Mouse (Mus musculus) kidney, embryonic 14.5 days (tissue): Measurements from ENCODE around the gene Rasa4. TPM values are rescaled to one million over a fixed set of nuclear protein-coding genes. Genes with fewer than 3 reads are reported as not detected.
"Not testable (repeated sequence)": the region's sequence is repeated elsewhere in the genome, so short reads cannot be mapped to it uniquely, and the experiment has no call there.

ENCODE experiments used
- ATAC-seq: fragments of 200-750 bp; cut with Nextera tagmentation; 2 replicates; pipeline ENCODE4 v1.8.0; 2017; ENCODE audit warnings: moderate number of reproducible peaks, mild to moderate bottlenecking, moderate TSS enrichment, moderate library complexity; ENCODE audit not compliant: low FRiP score, low TSS enrichment
- H3K27ac ChIP-seq: fragments of 300-500 bp; sonication (generic); 2 replicates; pipeline ENCODE4 v1.5.1; 2014; ENCODE audit warnings: low read depth, mild to moderate bottlenecking, low read length, moderate library complexity, mixed read lengths
- H3K27me3 ChIP-seq: fragments of 300-500 bp; sonication (generic); 2 replicates; pipeline ENCODE4 v1.6.1; 2014; ENCODE audit warnings: mild to moderate bottlenecking, low read length; ENCODE audit not compliant: control insufficient read depth, insufficient read depth
- H3K36me3 ChIP-seq: fragments of 300-500 bp; sonication (generic); 2 replicates; pipeline ENCODE4 v1.6.1; 2014; ENCODE audit warnings: low read length, mixed read lengths; ENCODE audit not compliant: control insufficient read depth, insufficient read depth
- H3K4me1 ChIP-seq: fragments of 300-500 bp; sonication (generic); 2 replicates; pipeline ENCODE4 v1.6.1; 2014; ENCODE audit warnings: low read length, mixed read lengths; ENCODE audit not compliant: control insufficient read depth, insufficient read depth
- H3K4me2 ChIP-seq: fragments of 300-500 bp; sonication (generic); replicated peaks from 2 replicates; pipeline ENCODE4 v1.6.1; 2014; ENCODE audit warnings: low read depth, mild to moderate bottlenecking, low read length
- H3K4me3 ChIP-seq: fragments of 300-500 bp; sonication (generic); 2 replicates; pipeline ENCODE4 v1.5.1; 2014; ENCODE audit warnings: mild to moderate bottlenecking, low read length
- H3K9ac ChIP-seq: fragments of 300-500 bp; sonication (generic); 2 replicates; pipeline ENCODE4 v1.6.1; 2014; ENCODE audit warnings: low read depth, mild to moderate bottlenecking, low read length, moderate library complexity
- H3K9me3 ChIP-seq: fragments of 300-500 bp; sonication (generic); 2 replicates; pipeline ENCODE4 v1.6.1; 2016; ENCODE audit warnings: low read length; ENCODE audit not compliant: control insufficient read depth
- WGBS: fragments of 180-500 bp; shearing (Covaris S2); extraction: QIAGEN DNeasy Blood & Tissue Kit; methylation state at CpG from one replicate; pipeline ENCODE4 v1.1.7; 2014; 5-methylcytosine and 5-hydroxymethylcytosine counted together
- polyA plus RNA-seq: library from polyadenylated mRNA; unstranded; fragments of >200 nt; fragmentation: Nextera tagmentation; extraction: Ambion mirVana; gene quantifications from 2 replicates; pipeline ENCODE4 v1.2.1, GENCODE M21; 2014

The Rasa4 gene
- polyA plus RNA-seq, 1 experiment from 2014 or later = 17.5 TPM

GRCm38 (mm10) chr5:136142746-136143145, 59.0 kb downstream of the Rasa4 start:
- 90% methylated on average over 5 of the region's 5 CpGs for WGBS
- no peak for ATAC-seq
- Histone ChIP-seq H3K4me3 (no peak overlapping the region), H3K4me1 (no peaks in the 10 kb centered on the region), H3K4me2 (no peak overlapping the region), H3K9me3 (0 out of 2 replicates have a peak, but pooled peaks cover 4% of the 10 kb centered on the region), H3K36me3 (peaks cover 36% of the 10 kb centered on the region), H3K27ac (no peak overlapping the region), H3K27me3 (no peaks in the 10 kb centered on the region), H3K9ac (no peak overlapping the region)

- no peaks in the 10 kb centered on the region for H3K27me3 ChIP-seq
- no peaks in the 10 kb centered on the region for H3K4me1 ChIP-seq
- no peak overlapping the region for H3K9ac ChIP-seq
- ATAC-seq = no peak
- H3K36me3 ChIP-seq = peaks cover 34% of the 10 kb centered on the region
- WGBS = 89% methylated on average over 6 of the region's 6 CpGs
- H3K4me2 ChIP-seq = no peak overlapping the region
- no peak overlapping the region for H3K4me3 ChIP-seq
- H3K9me3 ChIP-seq = 0 out of 2 replicates have a peak, but pooled peaks cover 4% of the 10 kb centered on the region
- no peak overlapping the region for H3K27ac ChIP-seq
These were observed 59.5 kb downstream of the Rasa4 start for GRCm38 (mm10) chr5:136143161-136143755.

GRCm38 (mm10) chr5:136144606-136145430, 61.1 kb downstream of the Rasa4 start:
- Histone ChIP-seq H3K4me3 (no peak overlapping the region), H3K9me3 (0 out of 2 replicates have a peak, but pooled peaks cover 4% of the 10 kb centered on the region), H3K36me3 (peaks cover 22% of the 10 kb centered on the region), H3K9ac (no peak overlapping the region), H3K27ac (no peak overlapping the region), H3K4me2 (no peak overlapping the region), H3K27me3 (no peaks in the 10 kb centered on the region), H3K4me1 (no peaks in the 10 kb centered on the region)
- ATAC-seq = no peak
- 39% methylated on average over 12 of the region's 12 CpGs for WGBS

GRCm38 (mm10) chr5:136146936-136147335, 63.2 kb downstream of the Rasa4 start:
- Histone ChIP-seq H3K9me3 (0 out of 2 replicates have a peak, but pooled peaks cover 4% of the 10 kb centered on the region), H3K9ac (no peak overlapping the region), H3K27ac (no peak overlapping the region), H3K27me3 (no peaks in the 10 kb centered on the region), H3K4me2 (no peak overlapping the region), H3K4me3 (no peak overlapping the region), H3K4me1 (no peaks in the 10 kb centered on the region), H3K36me3 (peaks cover 1% of the 10 kb centered on the region; the same call in 1 of the 2 replicates)
- 100% methylated on average over 1 of the region's 1 CpGs for WGBS
- ATAC-seq = no peak

- H3K4me2 ChIP-seq = no peak overlapping the region
- 0 out of 2 replicates have a peak, but pooled peaks cover 4% of the 10 kb centered on the region for H3K9me3 ChIP-seq
- H3K36me3 ChIP-seq = no peaks in the 10 kb centered on the region
- 77% methylated on average over 8 of the region's 8 CpGs for WGBS
- no peaks in the 10 kb centered on the region for H3K4me1 ChIP-seq
- no peaks in the 10 kb centered on the region for H3K27me3 ChIP-seq
- no peak overlapping the region for H3K4me3 ChIP-seq
- H3K27ac ChIP-seq = no peak overlapping the region
- no peak overlapping the region for H3K9ac ChIP-seq
- no peak for ATAC-seq
These were observed 64.0 kb downstream of the Rasa4 start for GRCm38 (mm10) chr5:136147704-136148103.

- H3K9ac ChIP-seq, ATAC-seq, H3K4me2 ChIP-seq, H3K27ac ChIP-seq, H3K9me3 ChIP-seq, H3K4me3 ChIP-seq, H3K4me1 ChIP-seq, H3K36me3 ChIP-seq, H3K27me3 ChIP-seq: not testable (repeated sequence)
- 66% methylated on average over 5 of the region's 5 CpGs for WGBS
These were observed 65.4 kb downstream of the Rasa4 start for GRCm38 (mm10) chr5:136149134-136149576.

- WGBS = 63% methylated on average over 8 of the region's 8 CpGs
- Histone ChIP-seq H3K9me3 (no peaks in the 10 kb centered on the region), H3K4me2 (no peak overlapping the region), H3K4me3 (no peak overlapping the region), H3K27me3 (no peaks in the 10 kb centered on the region), H3K36me3 (no peaks in the 10 kb centered on the region), H3K9ac (no peak overlapping the region), H3K27ac (no peak overlapping the region), H3K4me1 (no peaks in the 10 kb centered on the region)
- no peak for ATAC-seq
These were observed 68.6 kb downstream of the Rasa4 start for GRCm38 (mm10) chr5:136152365-136152764.

GRCm38 (mm10) chr5:136155399-136155798, 71.7 kb downstream of the Rasa4 start:
- H3K27me3 ChIP-seq = no peaks in the 10 kb centered on the region
- H3K4me1 ChIP-seq = no peaks in the 10 kb centered on the region
- no peak overlapping the region for H3K4me2 ChIP-seq
- no peaks in the 10 kb centered on the region for H3K36me3 ChIP-seq
- no peak for ATAC-seq
- H3K27ac ChIP-seq = no peak overlapping the region
- no peaks in the 10 kb centered on the region for H3K9me3 ChIP-seq
- 79% methylated on average over 5 of the region's 5 CpGs for WGBS
- no peak overlapping the region for H3K4me3 ChIP-seq
- no peak overlapping the region for H3K9ac ChIP-seq

- H3K4me2 ChIP-seq, H3K9me3 ChIP-seq, H3K4me1 ChIP-seq, ATAC-seq, H3K4me3 ChIP-seq, H3K27me3 ChIP-seq, H3K36me3 ChIP-seq, H3K9ac ChIP-seq, H3K27ac ChIP-seq: not testable (repeated sequence)
- WGBS = 88% methylated on average over 10 of the region's 12 CpGs
These were observed 76.4 kb downstream of the Rasa4 start for GRCm38 (mm10) chr5:136160084-136160483.
